Mouse (Mus musculus): ENCODE measurements around the gene Abhd17c. TPM values are rescaled to one million over a fixed set of nuclear protein-coding genes. Genes with fewer than 3 reads are reported as not detected.
A peak's percentile ranks its signal among the peaks of the same experiment; 100 is the strongest.

Abhd17c gene
- polyA plus RNA-seq, 1 experiment from 2014 or later = 65.5 TPM

- peaks cover 27% of the 10 kb centered on the region for H3K27me3 ChIP-seq (replicated peaks)
- H3K27ac ChIP-seq = no peak overlapping the region
- H3K4me1 ChIP-seq = peaks cover 13% of the 10 kb centered on the region
- ATAC-seq (ENCODE audit: insufficient read depth, low FRiP score, low read depth) = no peak
- H3K9ac ChIP-seq = no peak overlapping the region
- H3K4me3 ChIP-seq (replicated peaks) = no peak overlapping the region
- no peak overlapping the region for H3K4me2 ChIP-seq
- 11% methylated on average over 1 of the region's 1 CpGs for WGBS
- no peaks in the 10 kb centered on the region for H3K36me3 ChIP-seq
- no peaks in the 10 kb centered on the region for H3K9me3 ChIP-seq
Observed at GRCm38 (mm10) chr7:84089777-84090176, 61.9 kb downstream of the Abhd17c start.

GRCm38 (mm10) chr7:84088971-84089370, 62.7 kb downstream of the Abhd17c start:
- Histone ChIP-seq H3K9ac (no peak overlapping the region), H3K9me3 (no peaks in the 10 kb centered on the region), H3K4me2 (no peak overlapping the region), H3K4me1 (peaks cover 13% of the 10 kb centered on the region), H3K4me3 (replicated peaks) (no peak overlapping the region), H3K36me3 (no peaks in the 10 kb centered on the region), H3K27me3 (replicated peaks) (peaks cover 28% of the 10 kb centered on the region), H3K27ac (no peak overlapping the region)
- ATAC-seq (ENCODE audit: insufficient read depth, low FRiP score, low read depth) = no peak
- 5% methylated on average over 4 of the region's 4 CpGs for WGBS

GRCm38 (mm10) chr7:84088191-84088590, 63.5 kb downstream of the Abhd17c start:
- no peak for ATAC-seq (ENCODE audit: insufficient read depth, low FRiP score, low read depth)
- no peaks in the 10 kb centered on the region for H3K9me3 ChIP-seq
- no peak overlapping the region for H3K27ac ChIP-seq
- H3K27me3 ChIP-seq (replicated peaks) = peaks cover 28% of the 10 kb centered on the region
- WGBS = 53% methylated on average over 3 of the region's 3 CpGs
- H3K36me3 ChIP-seq = no peaks in the 10 kb centered on the region
- peaks cover 13% of the 10 kb centered on the region for H3K4me1 ChIP-seq
- H3K9ac ChIP-seq = no peak overlapping the region
- H3K4me2 ChIP-seq = no peak overlapping the region
- H3K4me3 ChIP-seq (replicated peaks) = no peak overlapping the region

- 1% methylated on average over 54 of the region's 54 CpGs for WGBS
- Histone ChIP-seq H3K9me3 (no peaks in the 10 kb centered on the region), H3K4me3 (replicated peaks) (peak within 1 kb of the TSS; percentile 38), H3K4me2 (peak within 1 kb of the TSS; percentile 89), H3K27me3 (replicated peaks) (peaks cover 28% of the 10 kb centered on the region), H3K9ac (no peak within 1 kb of the TSS), H3K36me3 (no peaks in the 10 kb centered on the region), H3K27ac (no peak within 1 kb of the TSS), H3K4me1 (peaks cover 13% of the 10 kb centered on the region)
- peak; percentile 74 for ATAC-seq (ENCODE audit: insufficient read depth, low FRiP score, low read depth)
Observed at GRCm38 (mm10) chr7:84086039-84086829, 65.5 kb downstream of the Abhd17c start, which contains the start of gene Cemip. Cemip (minus strand) TSS chr7:84086502.

- peak overlapping the region; percentile 89 for H3K4me2 ChIP-seq
- H3K9ac ChIP-seq = no peak overlapping the region
- no peaks in the 10 kb centered on the region for H3K36me3 ChIP-seq
- H3K4me3 ChIP-seq (replicated peaks) = peak overlapping the region; percentile 38
- peaks cover 28% of the 10 kb centered on the region for H3K27me3 ChIP-seq (replicated peaks)
- H3K9me3 ChIP-seq = no peaks in the 10 kb centered on the region
- H3K27ac ChIP-seq = no peak overlapping the region
- H3K4me1 ChIP-seq = peaks cover 13% of the 10 kb centered on the region
- WGBS = 6% methylated on average over 39 of the region's 39 CpGs
- ATAC-seq (ENCODE audit: insufficient read depth, low FRiP score, low read depth) = no peak
Observed at GRCm38 (mm10) chr7:84085049-84085945, 66.4 kb downstream of the Abhd17c start.

- no peaks in the 10 kb centered on the region for H3K4me1 ChIP-seq
- H3K4me3 ChIP-seq (replicated peaks) = no peak overlapping the region
- H3K36me3 ChIP-seq = no peaks in the 10 kb centered on the region
- no peak overlapping the region for H3K27ac ChIP-seq
- no peak overlapping the region for H3K9ac ChIP-seq
- no peaks in the 10 kb centered on the region for H3K9me3 ChIP-seq
- no peak for ATAC-seq (ENCODE audit: insufficient read depth, low FRiP score, low read depth)
- no peaks in the 10 kb centered on the region for H3K27me3 ChIP-seq (replicated peaks)
- no peak overlapping the region for H3K4me2 ChIP-seq
- 47% methylated on average over 7 of the region's 7 CpGs for WGBS
Observed at GRCm38 (mm10) chr7:84077257-84078013, 74.3 kb downstream of the Abhd17c start.

- Histone ChIP-seq H3K27me3 (replicated peaks) (no peaks in the 10 kb centered on the region), H3K4me1 (no peaks in the 10 kb centered on the region), H3K9ac (no peak overlapping the region), H3K4me2 (no peak overlapping the region), H3K4me3 (replicated peaks) (no peak overlapping the region), H3K27ac (no peak overlapping the region), H3K9me3 (no peaks in the 10 kb centered on the region), H3K36me3 (no peaks in the 10 kb centered on the region)
- no peak for ATAC-seq (ENCODE audit: insufficient read depth, low FRiP score, low read depth)
- WGBS = 49% methylated on average over 8 of the region's 8 CpGs
Observed at GRCm38 (mm10) chr7:84074266-84074665, 77.4 kb downstream of the Abhd17c start.

GRCm38 (mm10) chr7:84073856-84074255, 77.8 kb downstream of the Abhd17c start:
- WGBS = 75% methylated on average over 3 of the region's 3 CpGs

GRCm38 (mm10) chr7:84068931-84069330, 82.8 kb downstream of the Abhd17c start:
- Histone ChIP-seq H3K27ac (no peak overlapping the region), H3K4me1 (no peaks in the 10 kb centered on the region), H3K4me2 (no peak overlapping the region), H3K9ac (no peak overlapping the region), H3K27me3 (replicated peaks) (no peaks in the 10 kb centered on the region), H3K4me3 (replicated peaks) (no peak overlapping the region), H3K9me3 (no peaks in the 10 kb centered on the region), H3K36me3 (no peaks in the 10 kb centered on the region)
- no peak for ATAC-seq (ENCODE audit: insufficient read depth, low FRiP score, low read depth)
- 76% methylated on average over 5 of the region's 5 CpGs for WGBS

More at GRCm38 (mm10) chr7:84073856-84074255, 77.8 kb downstream of the Abhd17c start:
- Histone ChIP-seq H3K27ac (no peak overlapping the region), H3K36me3 (no peaks in the 10 kb centered on the region), H3K4me3 (replicated peaks) (no peak overlapping the region), H3K9ac (no peak overlapping the region), H3K27me3 (replicated peaks) (no peaks in the 10 kb centered on the region), H3K9me3 (no peaks in the 10 kb centered on the region), H3K4me1 (no peaks in the 10 kb centered on the region), H3K4me2 (no peak overlapping the region)
- ATAC-seq (ENCODE audit: insufficient read depth, low FRiP score, low read depth) = no peak

- H3K9me3 ChIP-seq = no peaks in the 10 kb centered on the region
- no peaks in the 10 kb centered on the region for H3K27me3 ChIP-seq (replicated peaks)
- no peak for ATAC-seq (ENCODE audit: insufficient read depth, low FRiP score, low read depth)
- H3K4me3 ChIP-seq (replicated peaks) = no peak overlapping the region
- H3K4me1 ChIP-seq = no peaks in the 10 kb centered on the region
- 86% methylated on average over 7 of the region's 7 CpGs for WGBS
- H3K4me2 ChIP-seq = no peak overlapping the region
- no peak overlapping the region for H3K9ac ChIP-seq
- H3K27ac ChIP-seq = no peak overlapping the region
- no peaks in the 10 kb centered on the region for H3K36me3 ChIP-seq
Observed at GRCm38 (mm10) chr7:84059799-84060198, 91.9 kb downstream of the Abhd17c start.
